Mouse (Mus musculus): ENCODE measurements around the gene Ifitm3. TPM values are rescaled to one million over a fixed set of nuclear protein-coding genes. Genes with fewer than 3 reads are reported as not detected.
A peak's percentile ranks its signal among the peaks of the same experiment; 100 is the strongest.

The Ifitm3 gene
- polyA plus RNA-seq, 1 experiment from 2014 or later, result 164 TPM

DNA sequence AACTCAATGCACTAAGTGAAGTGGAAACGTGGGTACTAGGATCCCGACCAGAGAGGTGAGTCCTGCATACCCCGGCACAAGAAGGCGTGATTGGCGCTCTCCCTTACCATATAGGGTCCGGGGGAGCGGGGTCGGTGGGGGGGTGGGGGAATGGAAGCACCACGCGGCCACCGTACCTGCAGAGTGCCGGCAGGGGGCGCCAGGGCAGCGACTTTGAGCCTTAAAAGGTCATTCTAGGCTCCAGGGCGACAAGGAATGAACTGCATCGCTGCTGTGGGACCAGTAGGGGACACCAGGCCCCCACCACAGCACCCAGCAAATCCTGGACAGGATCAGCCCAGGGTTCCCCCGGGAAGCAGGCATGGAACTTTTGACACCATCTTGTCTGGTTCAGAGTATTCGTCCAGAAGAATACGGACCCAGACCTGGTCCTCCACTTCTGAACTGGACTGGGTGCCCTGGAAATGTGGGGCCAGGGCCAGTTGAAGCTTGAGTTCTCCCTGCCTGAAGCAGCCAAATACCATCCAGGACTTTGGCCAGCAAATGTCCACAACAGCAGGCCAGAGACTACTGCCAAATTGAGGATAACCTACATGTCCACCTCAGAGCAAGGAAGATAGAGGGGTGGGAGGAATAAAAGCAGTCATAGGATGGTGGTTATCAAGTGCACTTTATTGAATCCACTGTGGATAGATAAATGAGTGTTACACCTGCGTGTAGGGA, 1.5 kb downstream of the Ifitm3 start:
- H3K4me3 ChIP-seq (ENCODE audit: low read depth, low read length), result peak overlapping the region; percentile 7; the same call in 1 of the 2 replicates
- H3K36me3 ChIP-seq (ENCODE audit: insufficient read depth), result no peaks in the 10 kb centered on the region
- H3K4me2 ChIP-seq, result peak overlapping the region; percentile 69
- ATAC-seq (ENCODE audit: insufficient read depth), result peak; percentile 85
- WGBS, result 7% methylated on average over 20 of the region's 20 CpGs
- no peaks in the 10 kb centered on the region for H3K27me3 ChIP-seq (ENCODE audit: insufficient read depth, low read length)
- DNase-seq, result peak; percentile 94
- H3K9me3 ChIP-seq (ENCODE audit: low read depth, low read length), result no peaks in the 10 kb centered on the region
- TF ChIP-seq CTCF (IDR thresholded peaks at IDR 0.05; ENCODE audit: low read depth), result peak; percentile 94
- no peak overlapping the region for H3K27ac ChIP-seq (ENCODE audit: low read depth)
- H3K9ac ChIP-seq, result no peak overlapping the region
- peaks cover 11% of the 10 kb centered on the region; the same call in 1 of the 2 replicates for H3K4me1 ChIP-seq (ENCODE audit: insufficient read depth)

DNA sequence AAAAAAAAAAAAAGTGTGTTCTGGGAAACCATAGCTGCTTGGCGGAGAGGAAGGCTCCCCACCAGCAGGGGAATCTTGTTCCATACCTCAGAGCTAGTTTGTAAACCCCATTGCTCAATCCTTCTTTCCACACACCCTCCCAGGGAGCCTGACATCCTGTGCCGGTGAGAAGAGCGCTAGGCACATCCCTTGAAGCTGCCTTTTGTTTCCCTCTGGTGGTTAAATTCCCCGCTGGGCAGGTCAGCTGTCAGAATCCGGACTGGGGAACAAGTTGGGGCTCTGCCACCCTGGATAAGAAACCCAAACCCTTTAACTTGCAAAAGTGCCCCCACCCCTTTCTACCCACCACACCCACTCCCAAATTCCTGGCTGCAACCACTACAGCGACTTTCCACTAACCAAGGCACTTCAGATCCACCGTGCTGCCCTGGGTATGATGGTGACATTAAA, 2.2 kb downstream of the Ifitm3 start:
- H3K9me3 ChIP-seq (ENCODE audit: low read depth, low read length), result no peaks in the 10 kb centered on the region
- no peak overlapping the region for H3K9ac ChIP-seq
- peak; percentile 12; the same call in 1 of the 2 replicates for ATAC-seq (ENCODE audit: insufficient read depth)
- H3K4me1 ChIP-seq (ENCODE audit: insufficient read depth), result peaks cover 11% of the 10 kb centered on the region; the same call in 1 of the 2 replicates
- H3K27ac ChIP-seq (ENCODE audit: low read depth), result no peak overlapping the region
- no peak overlapping the region for H3K4me3 ChIP-seq (ENCODE audit: low read depth, low read length)
- DNase-seq, result peak; percentile 57
- H3K27me3 ChIP-seq (ENCODE audit: insufficient read depth, low read length), result no peaks in the 10 kb centered on the region
- peak overlapping the region; percentile 69; the same call in 1 of the 2 replicates for H3K4me2 ChIP-seq
- TF ChIP-seq CTCF (IDR thresholded peaks at IDR 0.05; ENCODE audit: low read depth), result peak; percentile 55
- H3K36me3 ChIP-seq (ENCODE audit: insufficient read depth), result no peaks in the 10 kb centered on the region
- 8% methylated on average over 7 of the region's 7 CpGs for WGBS

DNA sequence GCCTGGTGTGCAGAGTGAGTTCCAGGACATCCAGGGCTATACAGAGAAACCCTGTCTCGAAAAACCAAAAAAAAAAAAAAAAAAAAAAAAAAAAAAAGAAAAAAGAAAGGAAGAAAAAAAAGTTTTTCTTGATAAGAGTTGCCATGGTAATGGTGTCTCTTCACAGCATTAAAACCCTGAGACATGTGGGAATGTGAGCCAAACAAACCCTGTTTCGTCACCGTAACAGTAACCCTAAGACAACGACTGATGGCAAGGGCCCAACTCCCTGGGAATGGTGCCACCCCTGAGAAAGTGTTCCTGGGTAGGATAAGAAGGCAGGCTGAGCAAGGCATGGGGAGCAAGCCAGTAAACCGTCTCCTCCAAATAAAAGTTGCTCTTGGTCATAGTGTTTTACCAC, 3.7 kb downstream of the Ifitm3 start:
- ATAC-seq (ENCODE audit: insufficient read depth) (no peak), DNase-seq (peak; percentile 44)
- H3K4me1 ChIP-seq (ENCODE audit: insufficient read depth), result peaks cover 11% of the 10 kb centered on the region; the same call in 1 of the 2 replicates
- H3K4me3 ChIP-seq (ENCODE audit: low read depth, low read length), result no peak overlapping the region
- no peaks in the 10 kb centered on the region for H3K27me3 ChIP-seq (ENCODE audit: insufficient read depth, low read length)
- H3K27ac ChIP-seq (ENCODE audit: low read depth), result no peak overlapping the region
- no peak overlapping the region for H3K9ac ChIP-seq
- no peaks in the 10 kb centered on the region for H3K9me3 ChIP-seq (ENCODE audit: low read depth, low read length)
- TF ChIP-seq CTCF (IDR thresholded peaks at IDR 0.05; ENCODE audit: low read depth), result no peak
- no peak overlapping the region for H3K4me2 ChIP-seq
- whole genome bisulfite sequencing, result 67% methylated on average over 5 of the region's 5 CpGs
- no peaks in the 10 kb centered on the region for H3K36me3 ChIP-seq (ENCODE audit: insufficient read depth)

DNA sequence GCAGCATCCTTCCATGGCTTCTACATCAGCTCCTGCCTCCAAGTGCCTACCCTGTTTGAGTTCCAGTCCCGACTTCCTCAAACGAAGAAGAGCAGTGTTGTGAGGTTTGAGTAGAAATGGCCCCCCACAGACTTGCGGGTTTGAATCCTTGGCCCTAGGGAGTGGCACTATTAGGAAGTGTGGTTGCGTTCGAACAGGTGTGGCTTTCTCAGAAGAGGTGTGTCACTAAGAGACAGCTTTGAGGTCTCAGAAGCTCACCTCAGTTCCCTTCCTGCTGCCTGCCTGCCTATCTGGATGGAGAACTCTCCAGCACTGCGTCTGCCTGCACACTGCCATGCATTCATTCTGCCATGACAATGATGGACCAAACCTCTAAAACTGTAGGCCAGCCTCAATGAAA, 4.1 kb downstream of the Ifitm3 start:
- no peak overlapping the region for H3K27ac ChIP-seq (ENCODE audit: low read depth)
- ATAC-seq (ENCODE audit: insufficient read depth), result no peak
- no peak overlapping the region for H3K4me3 ChIP-seq (ENCODE audit: low read depth, low read length)
- H3K4me2 ChIP-seq, result no peak overlapping the region
- 90% methylated on average over 6 of the region's 6 CpGs for WGBS
- no peak for TF ChIP-seq CTCF (IDR thresholded peaks at IDR 0.05; ENCODE audit: low read depth)
- no peak overlapping the region for H3K9ac ChIP-seq
- H3K4me1 ChIP-seq (ENCODE audit: insufficient read depth), result peaks cover 11% of the 10 kb centered on the region; the same call in 1 of the 2 replicates
- no peaks in the 10 kb centered on the region for H3K36me3 ChIP-seq (ENCODE audit: insufficient read depth)
- H3K9me3 ChIP-seq (ENCODE audit: low read depth, low read length), result no peaks in the 10 kb centered on the region
- DNase-seq, result no peak
- no peaks in the 10 kb centered on the region for H3K27me3 ChIP-seq (ENCODE audit: insufficient read depth, low read length)

DNA sequence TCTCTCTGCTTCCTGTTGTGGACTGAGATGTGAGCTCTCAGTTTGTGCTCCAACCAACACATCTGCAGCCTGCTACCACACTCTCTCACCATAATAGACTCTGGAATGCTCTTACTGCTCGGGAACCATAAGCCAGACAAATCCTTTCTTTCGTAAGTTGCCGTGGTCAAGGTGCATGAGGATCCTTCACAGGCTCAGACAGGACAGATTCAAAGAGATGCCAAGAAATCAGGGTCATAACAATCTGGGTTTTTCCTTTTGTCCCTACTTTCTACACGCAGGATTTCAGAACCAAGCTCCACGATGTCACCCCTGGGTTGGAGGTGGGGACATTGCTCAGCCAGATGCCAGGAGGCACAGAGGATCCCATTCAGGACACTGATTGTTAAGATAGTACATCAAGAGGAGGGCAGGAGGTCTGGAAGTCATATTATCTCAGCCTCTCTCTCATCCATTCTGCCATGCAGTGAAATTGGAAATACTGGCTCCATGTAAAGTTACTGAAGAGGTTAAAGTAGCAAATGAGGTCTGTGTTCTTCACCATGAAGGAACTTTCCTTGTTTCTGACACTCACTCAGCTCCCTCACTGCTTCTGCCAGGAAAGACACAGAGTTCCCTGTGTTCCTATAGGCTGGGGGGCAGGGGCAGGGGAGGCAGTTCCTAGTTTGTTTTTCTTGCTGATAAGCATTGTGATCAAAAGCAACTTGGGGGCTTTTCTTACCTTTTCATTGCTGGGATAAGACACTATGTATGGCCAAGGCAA, 7.1 kb downstream of the Ifitm3 start:
- H3K9ac ChIP-seq, result no peak overlapping the region
- no peak overlapping the region for H3K27ac ChIP-seq (ENCODE audit: low read depth)
- no peak for TF ChIP-seq CTCF (IDR thresholded peaks at IDR 0.05; ENCODE audit: low read depth)
- H3K27me3 ChIP-seq (ENCODE audit: insufficient read depth, low read length), result no peaks in the 10 kb centered on the region
- H3K36me3 ChIP-seq (ENCODE audit: insufficient read depth), result no peaks in the 10 kb centered on the region
- H3K9me3 ChIP-seq (ENCODE audit: low read depth, low read length), result no peaks in the 10 kb centered on the region
- no peak overlapping the region for H3K4me3 ChIP-seq (ENCODE audit: low read depth, low read length)
- no peak overlapping the region for H3K4me2 ChIP-seq
- no peak for ATAC-seq (ENCODE audit: insufficient read depth)
- no peak for DNase-seq
- WGBS, result 67% methylated on average over 5 of the region's 5 CpGs
- no peaks in the 10 kb centered on the region for H3K4me1 ChIP-seq (ENCODE audit: insufficient read depth)

DNA sequence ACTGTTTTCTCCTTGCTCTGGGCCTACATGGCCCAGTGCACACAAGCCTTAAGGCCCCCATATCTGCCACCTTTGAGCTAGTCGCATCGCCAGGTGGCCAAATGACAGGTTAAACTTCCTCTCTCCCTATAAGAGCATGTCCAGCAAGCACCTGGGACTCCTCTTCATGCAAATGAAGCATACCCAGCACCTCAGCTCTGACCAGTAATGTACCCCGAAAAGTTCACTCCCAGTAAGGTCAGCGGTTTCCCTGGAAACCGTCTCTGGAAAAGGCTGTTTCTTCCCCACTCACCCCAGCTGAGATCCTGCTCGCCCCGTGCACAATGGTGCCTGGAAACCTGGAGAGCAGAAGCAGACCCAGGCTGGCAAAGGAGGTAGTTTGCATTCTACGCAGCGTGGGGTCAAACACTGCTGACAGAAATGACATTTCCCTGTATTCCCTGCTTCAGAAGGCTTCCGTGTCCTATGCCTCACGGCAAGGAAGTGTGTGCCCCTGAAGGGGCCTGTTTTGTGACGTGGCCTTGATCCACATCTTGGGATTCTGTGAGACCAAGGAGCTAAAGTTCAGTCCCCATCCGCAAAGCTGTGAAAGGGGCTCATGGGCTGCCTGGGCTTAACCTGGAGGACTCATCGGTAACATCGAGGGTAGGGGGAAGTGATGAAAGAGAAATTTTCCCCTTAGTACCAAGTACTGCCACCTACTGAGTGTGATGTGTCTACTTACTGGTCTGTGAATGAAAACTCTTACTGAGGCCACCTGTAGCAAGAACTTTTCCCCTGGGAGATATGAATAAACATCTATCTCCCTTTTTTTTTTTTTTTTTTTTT, 9.5 kb downstream of the Ifitm3 start:
- H3K4me1 ChIP-seq (ENCODE audit: insufficient read depth), result no peaks in the 10 kb centered on the region
- H3K27ac ChIP-seq (ENCODE audit: low read depth), result no peak overlapping the region
- no peaks in the 10 kb centered on the region for H3K27me3 ChIP-seq (ENCODE audit: insufficient read depth, low read length)
- H3K4me3 ChIP-seq (ENCODE audit: low read depth, low read length), result no peak overlapping the region
- ATAC-seq (ENCODE audit: insufficient read depth) (no peak), DNase-seq (no peak)
- no peaks in the 10 kb centered on the region for H3K9me3 ChIP-seq (ENCODE audit: low read depth, low read length)
- 73% methylated on average over 15 of the region's 15 CpGs for WGBS
- no peak overlapping the region for H3K9ac ChIP-seq
- no peak for TF ChIP-seq CTCF (IDR thresholded peaks at IDR 0.05; ENCODE audit: low read depth)
- H3K4me2 ChIP-seq, result no peak overlapping the region
- no peaks in the 10 kb centered on the region for H3K36me3 ChIP-seq (ENCODE audit: insufficient read depth)

Data from lung, embryonic 14.5 days (tissue).